Mouse (Mus musculus) heart, adult 2 months (tissue): ENCODE data around the gene Usp43. TPM values are rescaled to one million over a fixed set of nuclear protein-coding genes. Genes with fewer than 3 reads are reported as not detected.
A peak's percentile ranks its signal among the peaks of the same experiment; 100 is the strongest.

ENCODE experiments used
- DNase-seq, 2 experiments: peaks; one replicate each; pipeline ENCODE4 v3.0.0; 2021
- H3K27ac ChIP-seq: fragments of 200-600 bp; 2 replicates; pipeline ENCODE4 v1.8.1; 2022
- H3K27me3 ChIP-seq: fragments of 200-500 bp; 2 replicates; pipeline ENCODE4 v1.6.1; 2012; ENCODE audit warnings: mild to moderate bottlenecking, low read length, inconsistent platforms, mixed read lengths; ENCODE audit not compliant: control insufficient read depth, insufficient read depth
- H3K36me3 ChIP-seq: fragments of 200-500 bp; 2 replicates; pipeline ENCODE4 v1.6.1; 2012; ENCODE audit warnings: low read length, inconsistent platforms; ENCODE audit not compliant: control insufficient read depth, insufficient read depth
- H3K4me1 ChIP-seq: fragments of 200-500 bp; 2 replicates; pipeline ENCODE4 v1.6.1; 2011; ENCODE audit warnings: low read length; ENCODE audit not compliant: control insufficient read depth, insufficient read depth
- H3K4me3 ChIP-seq: fragments of 200-600 bp; 2 replicates; pipeline ENCODE4 v1.8.1; 2022
- H3K79me2 ChIP-seq: fragments of 200-500 bp; replicated peaks from 2 replicates; pipeline ENCODE4 v1.6.1; 2012; ENCODE audit warnings: mild to moderate bottlenecking, inconsistent platforms, low read length, moderate library complexity, mixed read lengths; ENCODE audit not compliant: control insufficient read depth, insufficient read depth
- H3K9ac ChIP-seq: fragments of 200-500 bp; 2 replicates; pipeline ENCODE4 v1.6.1; 2012; ENCODE audit warnings: low read depth, mild to moderate bottlenecking, control low read depth, inconsistent platforms, low read length, mixed read lengths
- CTCF ChIP-seq: fragments of 200-600 bp; IDR thresholded peaks from 2 replicates; pipeline ENCODE4 v1.8.1; 2022; ENCODE audit warnings: antibody characterized with exemption, mild to moderate bottlenecking, moderate library complexity
- EP300 ChIP-seq: fragments of 200-500 bp; IDR thresholded peaks from 2 replicates; pipeline ENCODE4 v1.6.1; 2011; ENCODE audit warnings: low read depth, low read length, control low read depth; ENCODE audit not compliant: insufficient read depth
- POLR2A ChIP-seq: fragments of 200-500 bp; IDR thresholded peaks from 2 replicates; pipeline ENCODE4 v1.6.1; 2011; ENCODE audit warnings: mild to moderate bottlenecking, low read depth, low read length, control low read depth; ENCODE audit not compliant: insufficient read depth
- WGBS: fragments of 180-500 bp; shearing (Covaris S2); methylation state at CpG from one replicate; pipeline ENCODE4 v1.1.7; 2018; 5-methylcytosine and 5-hydroxymethylcytosine counted together
- intact Hi-C: fragments of 180-260 bp; cut with DNase I; formaldehyde crosslinking; loops from one replicate; pipeline ENCODE4 v1.15.1; 2025
- long read RNA-seq: library from polyadenylated mRNA; stranded (forward); transcript quantifications from one replicate; pipeline ENCODE4 v2.0.0, GENCODE M21; 2021
- polyA plus RNA-seq: library from polyadenylated mRNA; depleted of rRNA; stranded (reverse); fragments of >200 nt; gene quantifications from 2 replicates; pipeline ENCODE4 v1.2.3, GENCODE M21; 2012; rRNA removed
- total RNA-seq, 2 experiments: library from RNA; stranded (reverse); gene quantifications; 2 replicates each; pipeline ENCODE4 v1.2.3; 2021

The Usp43 gene
- total RNA-seq (1 to 10 TPM; 1.6 to 1.7 TPM), polyA plus RNA-seq (1.1 and 1.4 TPM in 2 replicates)
- long read RNA-seq, partial matches to known transcripts: 0 of 2 reads
- long read RNA-seq, other reads (novel, unspliced or antisense): 2 of 2 reads

GRCm38 (mm10) chr11:67921827-67922754, at the start of gene Usp43:
Gene Usp43, minus strand, starts transcription at chr11:67922153.
- H3K9ac ChIP-seq: peak within 1 kb of the TSS; percentile 63
- DNase-seq: peak; percentile 82 to 86
- H3K36me3 ChIP-seq: no peaks in the 10 kb centered on the region
- peak within 1 kb of the TSS; percentile 89 for H3K27ac ChIP-seq
- TF ChIP-seq CTCF (peak; percentile 60), POLR2A (peak; percentile 57), EP300 (0 out of 2 replicates have a peak, but pooled peaks have one; percentile 40)
- no peaks in the 10 kb centered on the region for H3K27me3 ChIP-seq
- H3K79me2 ChIP-seq: no peaks in the 10 kb centered on the region
- intact Hi-C loops: no loop called here
- H3K4me3 ChIP-seq: peak within 1 kb of the TSS; percentile 77
- under 1% methylated on average over 78 of the region's 80 CpGs for WGBS
- H3K4me1 ChIP-seq: peaks cover 6% of the 10 kb centered on the region

- H3K36me3 ChIP-seq: peaks cover 4% of the 10 kb centered on the region
- DNase-seq: no peak
- no peak overlapping the region for H3K4me3 ChIP-seq
- no peaks in the 10 kb centered on the region for H3K79me2 ChIP-seq
- H3K9ac ChIP-seq: no peak overlapping the region
- 71% methylated on average over 11 of the region's 11 CpGs for WGBS
- intact Hi-C loops: no loop called here
- peaks cover 2% of the 10 kb centered on the region; the same call in 1 of the 2 replicates for H3K4me1 ChIP-seq
- TF ChIP-seq EP300 (no peak), CTCF (no peak), POLR2A (no peak)
- H3K27me3 ChIP-seq: no peaks in the 10 kb centered on the region
- H3K27ac ChIP-seq: no peak overlapping the region
These were observed 45.9 kb upstream of the Usp43 start for GRCm38 (mm10) chr11:67967831-67968230.

- 0% methylated on average over 28 of the region's 28 CpGs for WGBS
- intact Hi-C loops: loop anchor here (2.0 kb wide), 1 partner anchor 69 kb away; no protein-coding TSS in a partner anchor
- peak; percentile 65 for TF ChIP-seq EP300
- no peak for TF ChIP-seq CTCF
- peak; percentile 69 for TF ChIP-seq POLR2A
These were observed 44.2 kb upstream of the Usp43 start, which contains the start of gene Stx8 for GRCm38 (mm10) chr11:67965905-67966878. Gene Stx8, plus strand, starts transcription at chr11:67966193.

GRCm38 (mm10) chr11:67965242-67965883, 43.4 kb upstream of the Usp43 start, which contains the start of gene Cfap52:
Gene Cfap52, minus strand, starts transcription at chr11:67965651.
- H3K36me3 ChIP-seq: no peaks in the 10 kb centered on the region
- no peaks in the 10 kb centered on the region for H3K27me3 ChIP-seq
- intact Hi-C loops: loop anchor here (2.0 kb wide), 1 partner anchor 69 kb away; no protein-coding TSS in a partner anchor
- 7% methylated on average over 15 of the region's 15 CpGs for WGBS
- DNase-seq: peak; percentile 84 to 86
- TF ChIP-seq POLR2A (no peak), CTCF (no peak), EP300 (no peak)
- H3K27ac ChIP-seq: peak within 1 kb of the TSS; percentile 76
- 0 out of 2 replicates have a peak, but pooled peaks cover 2% of the 10 kb centered on the region for H3K4me1 ChIP-seq
- H3K79me2 ChIP-seq: no peaks in the 10 kb centered on the region
- H3K9ac ChIP-seq: peak within 1 kb of the TSS; percentile 90
- peak within 1 kb of the TSS; percentile 77 for H3K4me3 ChIP-seq

More at GRCm38 (mm10) chr11:67965905-67966878, 44.2 kb upstream of the Usp43 start, which contains the start of gene Stx8:
- Histone ChIP-seq H3K27ac (peak within 1 kb of the TSS; percentile 76), H3K36me3 (no peaks in the 10 kb centered on the region), H3K9ac (peak within 1 kb of the TSS; percentile 90), H3K79me2 (no peaks in the 10 kb centered on the region), H3K4me3 (peak within 1 kb of the TSS; percentile 77), H3K4me1 (0 out of 2 replicates have a peak, but pooled peaks cover 2% of the 10 kb centered on the region), H3K27me3 (no peaks in the 10 kb centered on the region)
- DNase-seq: peak; percentile 93 to 97
